Mouse (Mus musculus) C2C12 (cell line): ENCODE measurements at regions not wholly inside any gene's neighbourhood (a gene's known extent, or its start where the extent isn't known, plus 50 kb on each side); places are given as distances from the start of the nearest gene placed in this dataset.

ENCODE experiments used
- CEBPB ChIP-seq: IDR thresholded peaks from one replicate; pipeline ENCODE4 v1.6.1; 2011; ENCODE audit warnings: low read depth, mild to moderate bottlenecking, control low read depth, moderate library complexity
- CTCF ChIP-seq: IDR thresholded peaks from one replicate; pipeline ENCODE4 v1.5.1; 2011; ENCODE audit not compliant: control insufficient read depth, insufficient read depth, insufficient read length
- MYOG ChIP-seq: IDR thresholded peaks from one replicate; pipeline ENCODE4 v1.6.1; 2011; ENCODE audit not compliant: control insufficient read depth, insufficient read length; ENCODE audit errors: extremely low read depth
- USF1 ChIP-seq: IDR thresholded peaks from one replicate; pipeline ENCODE4 v1.6.1; 2011; ENCODE audit warnings: low read depth, mild to moderate bottlenecking, control low read depth, moderate library complexity

DNA sequence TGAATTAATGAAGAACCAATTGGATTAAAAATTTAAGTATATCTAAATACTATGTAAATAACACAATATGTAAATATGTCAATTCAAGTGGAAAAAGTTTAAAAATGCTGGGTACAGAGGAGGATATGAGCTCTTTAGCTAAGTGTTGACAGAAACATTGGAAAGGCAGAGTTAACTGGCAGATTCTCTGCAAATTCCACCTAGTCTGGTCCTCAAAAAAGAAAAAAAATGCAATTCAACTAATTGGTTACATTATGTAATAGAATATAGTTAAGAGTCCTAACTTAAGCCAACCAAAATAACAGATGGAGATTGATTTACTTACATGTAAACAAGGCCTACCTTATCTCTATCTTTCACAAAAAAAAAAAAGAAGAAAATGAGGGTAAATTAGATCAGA, 265.7 kb upstream of the Marcks start:
- TF ChIP-seq CTCF (no peak), MYOG (no peak), CEBPB (no peak), USF1 (no peak)
